Mouse (Mus musculus) midbrain, embryonic 15.5 days (tissue): Measurements from ENCODE around the gene Krtap27-1. TPM values are rescaled to one million over a fixed set of nuclear protein-coding genes. Genes with fewer than 3 reads are reported as not detected.
A peak's percentile ranks its signal among the peaks of the same experiment; 100 is the strongest.

Source experiments
- ATAC-seq: fragments of 200-750 bp; cut with Nextera tagmentation; replicated peaks from 2 replicates; pipeline ENCODE4 v1.8.0; 2017; ENCODE audit warnings: moderate TSS enrichment
- H3K27ac ChIP-seq: fragments of 300-500 bp; sonication (generic); 2 replicates; pipeline ENCODE4 v1.5.1; 2015; ENCODE audit warnings: mild to moderate bottlenecking, inconsistent platforms
- H3K27me3 ChIP-seq: fragments of 300-500 bp; sonication (generic); replicated peaks from 2 replicates; pipeline ENCODE4 v1.6.1; 2015; ENCODE audit warnings: inconsistent platforms
- H3K36me3 ChIP-seq: fragments of 300-500 bp; sonication (generic); replicated peaks from 2 replicates; pipeline ENCODE4 v1.6.1; 2015; ENCODE audit warnings: inconsistent platforms
- H3K4me1 ChIP-seq: fragments of 300-500 bp; sonication (generic); 2 replicates; pipeline ENCODE4 v1.6.1; 2015; ENCODE audit warnings: inconsistent platforms
- H3K4me2 ChIP-seq: fragments of 300-500 bp; sonication (generic); 2 replicates; pipeline ENCODE4 v1.6.1; 2015; ENCODE audit warnings: inconsistent platforms, mild to moderate bottlenecking, moderate library complexity
- H3K4me3 ChIP-seq: fragments of 300-500 bp; sonication (generic); 2 replicates; pipeline ENCODE4 v1.5.1; 2015; ENCODE audit warnings: mild to moderate bottlenecking, inconsistent platforms
- H3K9ac ChIP-seq: fragments of 300-500 bp; sonication (generic); 2 replicates; pipeline ENCODE4 v1.6.1; 2015; ENCODE audit warnings: mild to moderate bottlenecking, inconsistent platforms
- H3K9me3 ChIP-seq: fragments of 300-500 bp; sonication (generic); 2 replicates; pipeline ENCODE4 v1.6.1; 2016; ENCODE audit warnings: inconsistent platforms
- WGBS: fragments of 180-500 bp; shearing (Covaris S2); methylation state at CpG from one replicate; pipeline ENCODE4 v1.1.7; 2015; ENCODE audit warnings: mixed read lengths; 5-methylcytosine and 5-hydroxymethylcytosine counted together
- polyA plus RNA-seq: library from polyadenylated mRNA; unstranded; fragments of >200 nt; fragmentation: Nextera tagmentation; extraction: Ambion mirVana; gene quantifications from 2 replicates; pipeline ENCODE4 v1.2.1, GENCODE M21; 2015

The Krtap27-1 gene
- polyA plus RNA-seq = not detected in 2 replicates

- Histone ChIP-seq H3K36me3 (no peaks in the 10 kb centered on the region), H3K4me3 (no peak within 1 kb of the TSS), H3K9me3 (no peaks in the 10 kb centered on the region), H3K9ac (no peak within 1 kb of the TSS), H3K27ac (no peak within 1 kb of the TSS), H3K4me2 (no peak within 1 kb of the TSS), H3K27me3 (no peaks in the 10 kb centered on the region), H3K4me1 (no peaks in the 10 kb centered on the region)
- no peak for ATAC-seq
- 90% methylated on average over 4 of the region's 4 CpGs for WGBS
Measured at GRCm38 (mm10) chr16:88671571-88671970, at the start of gene Krtap27-1. Gene Krtap27-1, minus strand, starts transcription at chr16:88671671.

- no peak overlapping the region for H3K9ac ChIP-seq
- no peaks in the 10 kb centered on the region for H3K36me3 ChIP-seq
- no peak overlapping the region for H3K27ac ChIP-seq
- no peak overlapping the region for H3K4me3 ChIP-seq
- 11% methylated on average over 1 of the region's 1 CpGs for WGBS
- H3K27me3 ChIP-seq = no peaks in the 10 kb centered on the region
- H3K4me2 ChIP-seq = no peak overlapping the region
- no peaks in the 10 kb centered on the region for H3K9me3 ChIP-seq
- ATAC-seq = no peak
- no peaks in the 10 kb centered on the region for H3K4me1 ChIP-seq
Measured at GRCm38 (mm10) chr16:88720031-88720430, 48.6 kb upstream of the Krtap27-1 start.

GRCm38 (mm10) chr16:88716549-88716948 is 45.1 kb upstream of the Krtap27-1 start:
- Histone ChIP-seq H3K9me3 (no peaks in the 10 kb centered on the region), H3K9ac (no peak overlapping the region), H3K36me3 (no peaks in the 10 kb centered on the region), H3K27me3 (no peaks in the 10 kb centered on the region), H3K27ac (no peak overlapping the region), H3K4me2 (no peak overlapping the region), H3K4me3 (no peak overlapping the region), H3K4me1 (no peaks in the 10 kb centered on the region)
- ATAC-seq = no peak

GRCm38 (mm10) chr16:88711245-88711644 is 39.8 kb upstream of the Krtap27-1 start:
- Histone ChIP-seq H3K36me3 (no peaks in the 10 kb centered on the region), H3K9ac (no peak overlapping the region), H3K4me1 (no peaks in the 10 kb centered on the region), H3K9me3 (no peaks in the 10 kb centered on the region), H3K4me3 (no peak overlapping the region), H3K27ac (no peak overlapping the region), H3K27me3 (no peaks in the 10 kb centered on the region), H3K4me2 (no peak overlapping the region)
- no peak for ATAC-seq
- WGBS = 81% methylated on average over 6 of the region's 6 CpGs

- ATAC-seq = no peak
- no peaks in the 10 kb centered on the region for H3K4me1 ChIP-seq
- H3K27me3 ChIP-seq = no peaks in the 10 kb centered on the region
- no peak overlapping the region for H3K4me3 ChIP-seq
- H3K9ac ChIP-seq = no peak overlapping the region
- no peaks in the 10 kb centered on the region for H3K9me3 ChIP-seq
- H3K27ac ChIP-seq = no peak overlapping the region
- WGBS = 82% methylated on average over 4 of the region's 4 CpGs
- no peaks in the 10 kb centered on the region for H3K36me3 ChIP-seq
- H3K4me2 ChIP-seq = no peak overlapping the region
Measured at GRCm38 (mm10) chr16:88710757-88711156, 39.3 kb upstream of the Krtap27-1 start.

GRCm38 (mm10) chr16:88707496-88708012 is 36.1 kb upstream of the Krtap27-1 start, which contains the start of gene 2310061N02Rik:
Gene 2310061N02Rik, minus strand, starts transcription at chr16:88707962.
- Histone ChIP-seq H3K4me2 (no peak within 1 kb of the TSS), H3K9me3 (no peaks in the 10 kb centered on the region), H3K4me3 (no peak within 1 kb of the TSS), H3K27me3 (no peaks in the 10 kb centered on the region), H3K36me3 (no peaks in the 10 kb centered on the region), H3K9ac (no peak within 1 kb of the TSS), H3K4me1 (no peaks in the 10 kb centered on the region), H3K27ac (no peak within 1 kb of the TSS)
- WGBS = 89% methylated on average over 10 of the region's 10 CpGs
- no peak for ATAC-seq

GRCm38 (mm10) chr16:88701072-88701864 is 29.8 kb upstream of the Krtap27-1 start:
- no peaks in the 10 kb centered on the region for H3K27me3 ChIP-seq
- no peaks in the 10 kb centered on the region for H3K9me3 ChIP-seq
- 53% methylated on average over 4 of the region's 4 CpGs for WGBS
- no peak overlapping the region for H3K9ac ChIP-seq
- H3K4me3 ChIP-seq = no peak overlapping the region
- ATAC-seq = no peak
- H3K4me1 ChIP-seq = no peaks in the 10 kb centered on the region
- H3K4me2 ChIP-seq = no peak overlapping the region
- no peaks in the 10 kb centered on the region for H3K36me3 ChIP-seq
- H3K27ac ChIP-seq = no peak overlapping the region

- Histone ChIP-seq H3K36me3 (no peaks in the 10 kb centered on the region), H3K4me3 (no peak overlapping the region), H3K4me1 (no peaks in the 10 kb centered on the region), H3K27me3 (no peaks in the 10 kb centered on the region), H3K9ac (no peak overlapping the region), H3K27ac (no peak overlapping the region), H3K4me2 (no peak overlapping the region), H3K9me3 (0 out of 2 replicates have a peak, but pooled peaks cover 2% of the 10 kb centered on the region)
- 87% methylated on average over 4 of the region's 4 CpGs for whole genome bisulfite sequencing
- no peak for ATAC-seq
Measured at GRCm38 (mm10) chr16:88696256-88696655, 24.8 kb upstream of the Krtap27-1 start.

- no peaks in the 10 kb centered on the region for H3K9me3 ChIP-seq
- H3K36me3 ChIP-seq = no peaks in the 10 kb centered on the region
- ATAC-seq = peak; percentile 67; the same call in 1 of the 2 replicates
- H3K9ac ChIP-seq = no peak overlapping the region
- no peak overlapping the region for H3K4me3 ChIP-seq
- 25% methylated on average over 2 of the region's 2 CpGs for WGBS
- H3K4me2 ChIP-seq = no peak overlapping the region
- peaks cover 4% of the 10 kb centered on the region; the same call in 1 of the 2 replicates for H3K4me1 ChIP-seq
- H3K27me3 ChIP-seq = no peaks in the 10 kb centered on the region
- H3K27ac ChIP-seq = no peak overlapping the region
Measured at GRCm38 (mm10) chr16:88681282-88681681, 9.8 kb upstream of the Krtap27-1 start.

- WGBS = 88% methylated on average over 6 of the region's 6 CpGs
- H3K4me3 ChIP-seq = no peak overlapping the region
- H3K9me3 ChIP-seq = no peaks in the 10 kb centered on the region
- H3K27me3 ChIP-seq = no peaks in the 10 kb centered on the region
- H3K9ac ChIP-seq = no peak overlapping the region
- no peak overlapping the region for H3K27ac ChIP-seq
- H3K4me2 ChIP-seq = no peak overlapping the region
- peaks cover 4% of the 10 kb centered on the region; the same call in 1 of the 2 replicates for H3K4me1 ChIP-seq
- no peak for ATAC-seq
- H3K36me3 ChIP-seq = no peaks in the 10 kb centered on the region
Measured at GRCm38 (mm10) chr16:88679099-88679498, 7.6 kb upstream of the Krtap27-1 start.

GRCm38 (mm10) chr16:88657426-88657825 is 14.0 kb downstream of the Krtap27-1 start:
- Histone ChIP-seq H3K4me3 (no peak overlapping the region), H3K27ac (no peak overlapping the region), H3K27me3 (no peaks in the 10 kb centered on the region), H3K36me3 (no peaks in the 10 kb centered on the region), H3K9ac (no peak overlapping the region), H3K9me3 (no peaks in the 10 kb centered on the region), H3K4me2 (no peak overlapping the region), H3K4me1 (no peaks in the 10 kb centered on the region)
- WGBS = 66% methylated on average over 1 of the region's 1 CpGs
- peak; percentile 42; the same call in 1 of the 2 replicates for ATAC-seq

GRCm38 (mm10) chr16:88651952-88652351 is 19.5 kb downstream of the Krtap27-1 start:
- ATAC-seq = no peak
- Histone ChIP-seq H3K36me3 (no peaks in the 10 kb centered on the region), H3K27ac (no peak overlapping the region), H3K27me3 (no peaks in the 10 kb centered on the region), H3K4me2 (no peak overlapping the region), H3K9ac (no peak overlapping the region), H3K4me1 (no peaks in the 10 kb centered on the region), H3K4me3 (no peak overlapping the region), H3K9me3 (no peaks in the 10 kb centered on the region)
- WGBS = 80% methylated on average over 2 of the region's 2 CpGs

GRCm38 (mm10) chr16:88651082-88651481 is 20.4 kb downstream of the Krtap27-1 start:
- WGBS = 94% methylated on average over 1 of the region's 1 CpGs
- H3K4me3 ChIP-seq = no peak overlapping the region
- no peak overlapping the region for H3K9ac ChIP-seq
- H3K4me1 ChIP-seq = no peaks in the 10 kb centered on the region
- no peak overlapping the region for H3K27ac ChIP-seq
- H3K9me3 ChIP-seq = no peaks in the 10 kb centered on the region
- H3K36me3 ChIP-seq = no peaks in the 10 kb centered on the region
- no peaks in the 10 kb centered on the region for H3K27me3 ChIP-seq
- H3K4me2 ChIP-seq = no peak overlapping the region
- ATAC-seq = no peak
